Mouse (Mus musculus) spleen, adult 2 months (tissue): ENCODE measurements around the gene Olfr523. TPM values are rescaled to one million over a fixed set of nuclear protein-coding genes. Genes with fewer than 3 reads are reported as not detected.

ENCODE experiments used
- DNase-seq, 2 experiments: peaks; one replicate each; pipeline versions ENCODE4 v3.0.0 to v3.0.0-alpha.2; 2012 to 2021; ENCODE audit warnings: low spot score in 2 of 2, low read depth in 1 of 2
- H3K27ac ChIP-seq: fragments of 200-500 bp; 2 replicates; pipeline ENCODE4 v1.5.1; 2012; ENCODE audit warnings: low read length, inconsistent platforms; ENCODE audit not compliant: insufficient read depth
- H3K27me3 ChIP-seq: fragments of 200-500 bp; 2 replicates; pipeline ENCODE4 v1.6.1; 2012; ENCODE audit warnings: mild to moderate bottlenecking, moderate library complexity, low read length, inconsistent platforms; ENCODE audit not compliant: control insufficient read depth, insufficient read depth
- H3K36me3 ChIP-seq: fragments of 200-500 bp; 2 replicates; pipeline ENCODE4 v1.6.1; 2012; ENCODE audit warnings: mild to moderate bottlenecking, low read length, inconsistent platforms; ENCODE audit not compliant: control insufficient read depth, insufficient read depth
- H3K4me1 ChIP-seq: fragments of 200-500 bp; 2 replicates; pipeline ENCODE4 v1.6.1; 2011; ENCODE audit warnings: inconsistent platforms; ENCODE audit not compliant: control insufficient read depth, insufficient read depth, insufficient read length
- H3K4me3 ChIP-seq: fragments of 200-500 bp; 2 replicates; pipeline ENCODE4 v1.5.1; 2011; ENCODE audit warnings: mild to moderate bottlenecking, inconsistent platforms; ENCODE audit not compliant: insufficient read depth, insufficient read length; ENCODE audit errors: extremely low read depth
- CTCF ChIP-seq: fragments of 200-500 bp; IDR thresholded peaks from 2 replicates; pipeline ENCODE4 v1.5.1; 2011; ENCODE audit warnings: mild to moderate bottlenecking, inconsistent platforms; ENCODE audit not compliant: insufficient read depth, insufficient read length, insufficient replicate concordance; ENCODE audit errors: extremely low read depth
- POLR2A ChIP-seq: fragments of 200-500 bp; IDR thresholded peaks from 2 replicates; pipeline ENCODE4 v1.6.1; 2011; ENCODE audit warnings: low read depth, low read length, inconsistent platforms
- WGBS: fragments of 180-500 bp; shearing (Covaris S2); methylation state at CpG from one replicate; pipeline ENCODE4 v1.1.7; 2018; 5-methylcytosine and 5-hydroxymethylcytosine counted together
- polyA plus RNA-seq: library from polyadenylated mRNA; depleted of rRNA; stranded (reverse); fragments of >200 nt; gene quantifications from 2 replicates; pipeline ENCODE4 v1.2.3, GENCODE M21; 2012

The Olfr523 gene
- polyA plus RNA-seq, 1 experiment = 0.12 TPM

GRCm38 (mm10) chr7:140153829-140154217, 19.2 kb upstream of the Olfr523 start:
- TF ChIP-seq CTCF (no peak), POLR2A (no peak)
- 34% methylated on average over 4 of the region's 4 CpGs for WGBS
- no peak for DNase-seq
- Histone ChIP-seq H3K4me1 (no peaks in the 10 kb centered on the region), H3K27me3 (peaks cover 8% of the 10 kb centered on the region; the same call in 1 of the 2 replicates), H3K36me3 (peaks cover 2% of the 10 kb centered on the region; the same call in 1 of the 2 replicates), H3K4me3 (no peak overlapping the region), H3K27ac (no peak overlapping the region)

DNA sequence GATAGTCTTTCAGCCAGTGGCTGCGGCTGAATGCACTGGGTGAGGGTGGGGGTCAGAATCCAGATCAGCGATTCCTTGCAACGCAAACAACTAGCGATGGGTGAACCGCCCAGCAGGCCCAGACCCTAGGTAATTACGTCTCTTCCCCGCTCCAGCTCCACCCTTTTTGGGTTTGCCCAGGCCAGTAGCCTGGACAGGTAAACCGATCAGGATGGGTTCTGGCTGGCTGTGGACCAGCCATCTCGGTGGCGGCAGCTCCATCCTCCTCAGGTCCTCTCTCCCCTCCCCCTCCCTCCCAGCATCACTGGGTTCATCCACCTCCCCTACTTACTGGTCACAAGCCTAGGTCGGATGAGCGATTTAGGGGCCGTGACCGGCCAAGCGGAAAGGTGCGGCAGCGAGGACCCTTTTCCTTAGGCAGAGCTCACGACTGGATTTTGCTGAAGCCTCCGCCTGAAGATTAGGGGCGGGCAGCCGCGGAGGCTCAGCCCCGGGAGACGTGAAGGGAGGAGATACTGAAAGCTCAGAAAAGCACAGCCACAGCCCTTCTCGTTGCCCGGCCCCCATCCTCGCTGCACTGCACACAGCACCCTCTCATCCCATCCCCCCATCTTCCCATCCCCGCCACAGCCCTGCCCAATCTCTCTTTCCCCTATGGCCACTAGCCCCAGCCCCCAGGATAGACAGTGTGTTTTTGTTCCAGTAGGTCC, 18.6 kb upstream of the Olfr523 start, which contains the start of gene Sprn:
Gene Sprn (minus strand): TSS at position 660 of the 710 bp plus-strand sequence.
- Histone ChIP-seq H3K4me3 (no peak within 1 kb of the TSS), H3K27ac (no peak within 1 kb of the TSS), H3K36me3 (peaks cover 2% of the 10 kb centered on the region; the same call in 1 of the 2 replicates), H3K27me3 (peaks cover 8% of the 10 kb centered on the region; the same call in 1 of the 2 replicates), H3K4me1 (no peaks in the 10 kb centered on the region)
- DNase-seq = no peak
- WGBS = 18% methylated on average over 28 of the region's 28 CpGs
- no peak for TF ChIP-seq POLR2A
- no peak for TF ChIP-seq CTCF

- WGBS = 73% methylated on average over 3 of the region's 3 CpGs
- H3K36me3 ChIP-seq = no peaks in the 10 kb centered on the region
- no peak for DNase-seq
- H3K27ac ChIP-seq = no peak overlapping the region
- H3K27me3 ChIP-seq = no peaks in the 10 kb centered on the region
- no peak overlapping the region for H3K4me3 ChIP-seq
- H3K4me1 ChIP-seq = no peaks in the 10 kb centered on the region
- TF ChIP-seq CTCF (no peak), POLR2A (no peak)
Measured at GRCm38 (mm10) chr7:140160363-140160762, 12.7 kb upstream of the Olfr523 start.

DNA sequence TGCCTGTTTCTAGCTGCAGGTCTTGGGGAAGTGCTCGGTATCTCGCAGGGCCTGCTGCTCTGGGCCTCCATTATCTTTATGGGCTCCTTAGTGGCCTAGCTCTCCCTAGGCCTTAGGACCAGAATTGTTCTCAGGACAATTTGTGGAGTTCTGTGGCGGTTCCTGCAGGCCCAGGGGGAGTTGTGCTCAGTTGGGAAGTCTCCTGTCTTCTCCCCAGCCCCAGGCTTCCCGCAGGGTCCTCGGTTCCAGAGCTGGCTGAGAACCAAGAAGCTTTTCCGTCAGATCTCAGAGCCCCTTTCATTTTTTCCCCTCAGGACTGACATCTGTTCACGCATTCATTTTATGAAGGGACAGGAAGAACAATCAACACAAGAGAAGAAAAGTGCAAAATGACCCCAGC, 8.4 kb upstream of the Olfr523 start, which contains the start of gene Olfr522:
Gene Olfr522 (minus strand): TSS at position 101 of the 400 bp plus-strand sequence.
- Histone ChIP-seq H3K4me3 (no peak within 1 kb of the TSS), H3K27ac (no peak within 1 kb of the TSS), H3K36me3 (no peaks in the 10 kb centered on the region), H3K4me1 (no peaks in the 10 kb centered on the region), H3K27me3 (no peaks in the 10 kb centered on the region)
- DNase-seq = no peak
- WGBS = 77% methylated on average over 7 of the region's 7 CpGs
- no peak for TF ChIP-seq POLR2A

- H3K27ac ChIP-seq = no peak overlapping the region
- no peaks in the 10 kb centered on the region for H3K4me1 ChIP-seq
- no peak for TF ChIP-seq CTCF
- TF ChIP-seq POLR2A = no peak
- no peak overlapping the region for H3K4me3 ChIP-seq
- H3K27me3 ChIP-seq = no peaks in the 10 kb centered on the region
- H3K36me3 ChIP-seq = no peaks in the 10 kb centered on the region
- DNase-seq = no peak
- WGBS = 80% methylated on average over 1 of the region's 1 CpGs
Measured at GRCm38 (mm10) chr7:140167950-140168349, 5.1 kb upstream of the Olfr523 start.

DNA sequence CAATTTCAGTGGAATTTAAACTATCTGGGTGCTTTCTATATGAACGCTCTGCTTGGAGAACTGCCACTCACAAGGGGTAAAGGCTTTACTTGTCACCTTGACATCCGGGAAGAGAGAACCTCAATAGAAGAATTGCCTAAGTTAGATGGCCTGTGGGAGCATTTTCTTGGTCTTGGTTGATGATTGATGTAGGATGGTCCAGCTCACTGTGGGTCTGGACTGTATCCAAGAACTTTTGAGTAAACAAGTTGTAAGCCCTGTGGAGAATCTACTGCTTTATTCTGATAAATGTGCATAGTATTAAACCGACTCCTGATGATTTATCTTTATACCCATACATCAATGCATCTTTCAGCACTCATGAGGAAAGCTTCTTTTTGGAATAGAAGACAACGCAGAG, 3.6 kb upstream of the Olfr523 start:
- Histone ChIP-seq H3K27me3 (no peaks in the 10 kb centered on the region), H3K36me3 (no peaks in the 10 kb centered on the region), H3K4me1 (no peaks in the 10 kb centered on the region), H3K4me3 (no peak overlapping the region), H3K27ac (no peak overlapping the region)
- 90% methylated on average over 4 of the region's 4 CpGs for WGBS
- TF ChIP-seq CTCF = no peak
- no peak for TF ChIP-seq POLR2A
- DNase-seq = no peak

DNA sequence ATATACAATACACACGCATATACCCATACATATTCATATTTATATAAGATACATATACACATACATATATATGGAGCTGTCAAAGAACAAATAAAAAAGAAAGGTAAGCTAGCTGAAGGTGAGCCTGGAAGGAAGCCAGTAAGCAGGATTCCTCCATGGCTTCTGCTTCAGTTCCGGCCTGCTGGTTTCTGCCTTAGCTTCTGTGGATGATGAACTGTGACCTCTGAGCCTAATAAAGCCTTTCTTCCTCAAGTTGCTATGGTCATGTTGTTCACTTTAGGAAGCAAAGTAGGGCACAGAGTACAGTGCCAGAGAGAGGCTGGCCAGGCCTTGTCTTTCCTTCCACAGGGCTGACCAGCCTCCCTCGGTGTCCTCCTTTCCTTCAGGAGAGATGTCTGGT, 2.2 kb upstream of the Olfr523 start:
- Histone ChIP-seq H3K36me3 (no peaks in the 10 kb centered on the region), H3K27me3 (no peaks in the 10 kb centered on the region), H3K27ac (no peak overlapping the region), H3K4me3 (no peak overlapping the region), H3K4me1 (no peaks in the 10 kb centered on the region)
- DNase-seq = no peak
- TF ChIP-seq POLR2A (no peak), CTCF (no peak)
- 88% methylated on average over 3 of the region's 3 CpGs for WGBS
